Mouse (Mus musculus): Measurements from ENCODE around the gene Oat.

Oat gene

GRCm38 (mm10) chr7:132581441-132581840 is 5.2 kb upstream of the Oat start:
- H3K4me3 ChIP-seq (replicated peaks; ENCODE audit: low read length), result no peak overlapping the region
- no peaks in the 10 kb centered on the region for H3K9me3 ChIP-seq (ENCODE audit: low read length)
- H3K4me1 ChIP-seq (replicated peaks; ENCODE audit: low read depth, low read length), result peaks cover 16% of the 10 kb centered on the region
- TF ChIP-seq CTCF (conservative IDR thresholded peaks at IDR 0.05; ENCODE audit: low read length) (no peak), NANOG (IDR thresholded peaks at IDR 0.05; ENCODE audit: borderline replicate concordance, low read length) (no peak)
- H3K36me3 ChIP-seq (ENCODE audit: insufficient read depth, low read length), result no peaks in the 10 kb centered on the region
- H3K27me3 ChIP-seq (ENCODE audit: insufficient read depth, low read length), result peaks cover 54% of the 10 kb centered on the region

- H3K9me3 ChIP-seq (ENCODE audit: low read length), result no peaks in the 10 kb centered on the region
- TF ChIP-seq CTCF (conservative IDR thresholded peaks at IDR 0.05; ENCODE audit: low read length) (no peak), POU5F1 (IDR thresholded peaks at IDR 0.05; ENCODE audit: borderline replicate concordance, low read length) (no peak), NANOG (IDR thresholded peaks at IDR 0.05; ENCODE audit: borderline replicate concordance, low read length) (no peak)
- H3K4me3 ChIP-seq (replicated peaks; ENCODE audit: low read length), result no peak overlapping the region
- peaks cover 16% of the 10 kb centered on the region for H3K4me1 ChIP-seq (replicated peaks; ENCODE audit: low read depth, low read length)
- no peaks in the 10 kb centered on the region for H3K36me3 ChIP-seq (ENCODE audit: insufficient read depth, low read length)
- peaks cover 54% of the 10 kb centered on the region for H3K27me3 ChIP-seq (ENCODE audit: insufficient read depth, low read length)
Measured at GRCm38 (mm10) chr7:132580511-132580910, 4.3 kb upstream of the Oat start.

DNA sequence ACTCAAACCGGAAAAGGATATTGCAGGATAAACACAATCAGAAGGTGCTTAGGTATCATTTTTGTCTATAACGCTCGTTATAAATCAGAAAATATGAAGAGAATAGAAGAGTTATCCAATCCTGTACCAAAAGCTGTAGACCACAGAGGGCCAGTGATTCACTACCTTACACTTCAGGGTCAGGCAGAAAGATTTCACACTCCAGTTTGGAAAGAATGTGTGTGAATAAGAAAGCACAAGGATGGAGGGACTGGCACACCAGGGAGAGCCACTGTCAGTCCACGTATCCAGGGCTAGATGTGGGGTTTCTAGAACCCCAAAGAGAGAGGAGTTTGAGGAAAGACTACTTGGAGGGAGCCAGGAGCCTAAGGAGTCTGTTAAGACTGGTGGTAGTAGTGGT is 693 bp upstream of the Oat start:
- Histone ChIP-seq H3K4me3 (replicated peaks; ENCODE audit: low read length) (peak overlapping the region; percentile 90; the same call in 1 of the 2 replicates), H3K9me3 (ENCODE audit: low read length) (no peaks in the 10 kb centered on the region), H3K4me1 (replicated peaks; ENCODE audit: low read depth, low read length) (peaks cover 20% of the 10 kb centered on the region), H3K36me3 (ENCODE audit: insufficient read depth, low read length) (no peaks in the 10 kb centered on the region), H3K27me3 (ENCODE audit: insufficient read depth, low read length) (peaks cover 43% of the 10 kb centered on the region)
- TF ChIP-seq POU5F1 (IDR thresholded peaks at IDR 0.05; ENCODE audit: borderline replicate concordance, low read length) (no peak), CTCF (conservative IDR thresholded peaks at IDR 0.05; ENCODE audit: low read length) (no peak), NANOG (IDR thresholded peaks at IDR 0.05; ENCODE audit: borderline replicate concordance, low read length) (no peak)

GRCm38 (mm10) chr7:132575623-132576022 is 575 bp downstream of the Oat start:
- H3K4me1 ChIP-seq (replicated peaks; ENCODE audit: low read depth, low read length), result peaks cover 20% of the 10 kb centered on the region
- TF ChIP-seq CTCF (conservative IDR thresholded peaks at IDR 0.05; ENCODE audit: low read length) (0 out of 2 replicates have a peak, but pooled peaks have one; percentile 4), NANOG (IDR thresholded peaks at IDR 0.05; ENCODE audit: borderline replicate concordance, low read length) (no peak), POU5F1 (IDR thresholded peaks at IDR 0.05; ENCODE audit: borderline replicate concordance, low read length) (no peak)
- no peaks in the 10 kb centered on the region for H3K36me3 ChIP-seq (ENCODE audit: insufficient read depth, low read length)
- peaks cover 38% of the 10 kb centered on the region for H3K27me3 ChIP-seq (ENCODE audit: insufficient read depth, low read length)
- no peaks in the 10 kb centered on the region for H3K9me3 ChIP-seq (ENCODE audit: low read length)
- H3K4me3 ChIP-seq (replicated peaks; ENCODE audit: low read length), result peak overlapping the region; percentile 90

DNA sequence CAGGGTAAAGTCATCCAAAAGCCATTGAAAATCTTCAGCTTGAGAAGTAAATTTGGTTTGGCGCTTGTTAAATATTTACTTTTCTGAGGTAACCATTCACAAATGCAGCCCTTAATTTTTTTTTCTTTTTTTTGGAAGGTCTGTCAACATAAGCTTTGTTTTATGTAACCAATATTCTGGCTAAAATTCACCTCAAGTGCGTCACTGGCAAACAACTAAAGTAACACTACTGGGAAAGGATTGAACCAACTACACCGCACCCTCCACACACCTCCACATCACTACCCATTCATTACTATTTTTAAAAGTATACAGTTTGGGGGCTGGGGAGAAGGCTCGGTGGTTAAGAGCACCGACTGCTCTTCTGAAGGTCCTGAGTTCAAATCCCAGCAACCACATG is 1.6 kb downstream of the Oat start:
- H3K4me1 ChIP-seq (replicated peaks; ENCODE audit: low read depth, low read length), result peaks cover 13% of the 10 kb centered on the region
- TF ChIP-seq NANOG (IDR thresholded peaks at IDR 0.05; ENCODE audit: borderline replicate concordance, low read length), result no peak
- TF ChIP-seq CTCF (conservative IDR thresholded peaks at IDR 0.05; ENCODE audit: low read length), result no peak
- no peak for TF ChIP-seq POU5F1 (IDR thresholded peaks at IDR 0.05; ENCODE audit: borderline replicate concordance, low read length)

DNA sequence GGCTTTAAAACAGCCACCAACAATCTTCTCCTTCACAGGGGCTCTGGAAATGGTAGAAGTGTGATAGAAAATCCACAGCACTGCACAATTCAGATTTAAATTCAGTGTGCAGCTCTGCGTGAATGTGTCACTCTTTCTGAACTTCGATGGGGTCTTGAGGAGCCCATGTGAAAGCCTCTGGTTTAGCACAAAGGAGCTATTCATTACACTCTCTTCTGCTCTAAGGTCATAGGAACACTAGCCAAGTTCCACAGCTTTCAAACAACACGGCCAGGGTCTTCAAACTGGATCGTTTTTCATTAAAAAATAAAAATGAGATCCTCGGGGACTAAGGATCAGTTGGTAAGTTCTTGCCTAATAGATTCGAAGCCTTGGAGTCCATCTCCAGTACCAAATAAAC is 3.0 kb downstream of the Oat start:
- H3K36me3 ChIP-seq (ENCODE audit: insufficient read depth, low read length), result peaks cover 6% of the 10 kb centered on the region; the same call in 1 of the 2 replicates
- H3K4me3 ChIP-seq (replicated peaks; ENCODE audit: low read length), result no peak overlapping the region
- peaks cover 13% of the 10 kb centered on the region for H3K4me1 ChIP-seq (replicated peaks; ENCODE audit: low read depth, low read length)
- TF ChIP-seq NANOG (IDR thresholded peaks at IDR 0.05; ENCODE audit: borderline replicate concordance, low read length), result no peak
- TF ChIP-seq POU5F1 (IDR thresholded peaks at IDR 0.05; ENCODE audit: borderline replicate concordance, low read length), result no peak
- TF ChIP-seq CTCF (conservative IDR thresholded peaks at IDR 0.05; ENCODE audit: low read length), result no peak
- peaks cover 17% of the 10 kb centered on the region for H3K27me3 ChIP-seq (ENCODE audit: insufficient read depth, low read length)
- H3K9me3 ChIP-seq (ENCODE audit: low read length), result no peaks in the 10 kb centered on the region

More for the DNA sequence above, 1.6 kb downstream of the Oat start:
- no peak overlapping the region for H3K4me3 ChIP-seq (replicated peaks; ENCODE audit: low read length)
- no peaks in the 10 kb centered on the region for H3K9me3 ChIP-seq (ENCODE audit: low read length)
- H3K27me3 ChIP-seq (ENCODE audit: insufficient read depth, low read length), result peaks cover 28% of the 10 kb centered on the region
- H3K36me3 ChIP-seq (ENCODE audit: insufficient read depth, low read length), result peaks cover 1% of the 10 kb centered on the region; the same call in 1 of the 2 replicates

DNA sequence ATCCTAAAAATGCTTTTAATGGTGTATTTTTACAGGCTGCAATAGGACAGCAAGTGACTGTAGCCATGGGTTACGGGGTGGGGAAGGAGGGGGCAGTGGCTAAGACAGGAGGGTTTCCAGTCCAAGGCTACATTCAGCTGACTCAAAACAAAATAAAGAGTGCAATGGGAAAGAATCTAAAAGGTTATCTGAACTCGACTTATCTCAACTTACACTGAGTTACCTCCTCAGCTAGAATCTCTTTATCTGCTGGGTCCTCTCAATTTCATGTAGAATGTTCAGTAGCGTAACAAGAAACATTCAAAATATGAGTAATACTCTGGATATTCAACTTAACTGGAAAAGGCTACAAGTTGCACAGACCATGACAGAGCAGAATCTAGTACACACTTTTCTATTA is 3.5 kb downstream of the Oat start:
- peaks cover 13% of the 10 kb centered on the region for H3K27me3 ChIP-seq (ENCODE audit: insufficient read depth, low read length)
- no peak overlapping the region for H3K4me3 ChIP-seq (replicated peaks; ENCODE audit: low read length)
- no peak for TF ChIP-seq POU5F1 (IDR thresholded peaks at IDR 0.05; ENCODE audit: borderline replicate concordance, low read length)
- TF ChIP-seq NANOG (IDR thresholded peaks at IDR 0.05; ENCODE audit: borderline replicate concordance, low read length), result no peak
- TF ChIP-seq CTCF (conservative IDR thresholded peaks at IDR 0.05; ENCODE audit: low read length), result no peak
- H3K36me3 ChIP-seq (ENCODE audit: insufficient read depth, low read length), result peaks cover 6% of the 10 kb centered on the region; the same call in 1 of the 2 replicates
- H3K9me3 ChIP-seq (ENCODE audit: low read length), result no peaks in the 10 kb centered on the region
- H3K4me1 ChIP-seq (replicated peaks; ENCODE audit: low read depth, low read length), result peaks cover 13% of the 10 kb centered on the region

GRCm38 (mm10) chr7:132571481-132571880 is 4.7 kb downstream of the Oat start:
- peaks cover 10% of the 10 kb centered on the region for H3K36me3 ChIP-seq (ENCODE audit: insufficient read depth, low read length)
- H3K27me3 ChIP-seq (ENCODE audit: insufficient read depth, low read length), result peaks cover 3% of the 10 kb centered on the region; the same call in 1 of the 2 replicates
- no peaks in the 10 kb centered on the region for H3K9me3 ChIP-seq (ENCODE audit: low read length)
- TF ChIP-seq NANOG (IDR thresholded peaks at IDR 0.05; ENCODE audit: borderline replicate concordance, low read length) (no peak), CTCF (conservative IDR thresholded peaks at IDR 0.05; ENCODE audit: low read length) (no peak), POU5F1 (IDR thresholded peaks at IDR 0.05; ENCODE audit: borderline replicate concordance, low read length) (no peak)
- peaks cover 8% of the 10 kb centered on the region for H3K4me1 ChIP-seq (replicated peaks; ENCODE audit: low read depth, low read length)
- H3K4me3 ChIP-seq (replicated peaks; ENCODE audit: low read length), result no peak overlapping the region

DNA sequence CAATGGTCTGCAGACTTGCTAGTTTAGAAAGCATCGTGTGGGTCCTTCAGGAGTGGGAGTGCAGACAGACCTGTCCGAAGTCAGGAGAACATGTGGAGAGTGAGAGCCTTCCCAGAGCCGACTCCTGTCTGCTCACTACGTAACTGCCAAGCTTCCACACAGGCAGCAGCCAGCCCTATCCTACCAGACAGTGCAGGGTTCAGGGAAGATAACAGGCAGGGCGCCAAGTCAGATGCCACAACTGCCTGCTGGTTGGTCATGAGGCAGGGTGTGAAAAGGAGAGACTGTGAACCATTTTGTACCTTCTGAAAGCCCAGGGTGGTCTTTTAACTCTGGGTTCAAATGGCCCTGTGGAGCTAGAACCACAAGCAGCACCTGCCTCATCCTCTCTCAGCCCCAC is 6.1 kb downstream of the Oat start:
- Histone ChIP-seq H3K27me3 (ENCODE audit: insufficient read depth, low read length) (peaks cover 3% of the 10 kb centered on the region; the same call in 1 of the 2 replicates), H3K4me1 (replicated peaks; ENCODE audit: low read depth, low read length) (0 out of 2 replicates have a peak, but pooled peaks cover under 1% of the 10 kb centered on the region), H3K9me3 (ENCODE audit: low read length) (no peaks in the 10 kb centered on the region), H3K4me3 (replicated peaks; ENCODE audit: low read length) (no peak overlapping the region), H3K36me3 (ENCODE audit: insufficient read depth, low read length) (peaks cover 10% of the 10 kb centered on the region)
- TF ChIP-seq CTCF (conservative IDR thresholded peaks at IDR 0.05; ENCODE audit: low read length) (no peak), POU5F1 (IDR thresholded peaks at IDR 0.05; ENCODE audit: borderline replicate concordance, low read length) (no peak), NANOG (IDR thresholded peaks at IDR 0.05; ENCODE audit: borderline replicate concordance, low read length) (no peak)
